Comparison of ENCODE assay signal across 20 mouse cellular contexts in the genomic region with DNA sequence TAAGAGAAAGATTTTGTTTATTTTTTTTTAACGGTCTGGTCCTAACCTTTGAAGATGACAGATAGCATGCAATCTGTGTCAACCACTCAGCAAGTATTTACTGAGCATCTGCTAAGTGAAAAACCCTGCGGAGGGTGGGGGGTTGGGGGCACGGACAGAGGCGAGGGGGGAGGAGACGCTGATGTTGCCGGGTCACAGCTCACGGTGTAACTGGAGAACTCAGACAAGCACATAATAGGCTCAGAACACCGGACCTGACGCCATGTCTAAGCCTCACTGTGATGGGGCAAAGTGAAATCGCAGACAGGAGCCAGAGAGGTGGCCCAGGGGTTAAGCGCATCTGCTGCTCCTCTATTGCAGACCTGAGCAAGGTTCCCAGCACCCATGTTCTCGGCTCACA. TPM values are rescaled to one million over a fixed set of nuclear protein-coding genes. Genes with fewer than 3 reads are reported as not detected.
DNase-seq lines count a peak whose midpoint lies in the region; ATAC-seq and TF ChIP-seq lines count a peak whose summit lies in the region.
"Had no signal": no experiment of that assay in that cellular context is flagged by ENCODE, and none has a peak within 500 bp of the region (broad histone marks: within the 10 kb centered on the region; RNA-seq: fewer than 3 reads in every experiment).

No protein-coding gene starts in this region.

- H3K9ac ChIP-seq in intestine, embryonic 14.5 days (ENCODE audit: low read length): no peak overlapping the region
- no peak overlapping the region for H3K9ac ChIP-seq in intestine, postnatal 0 days (ENCODE audit: low read depth, low read length)
- no peak overlapping the region for H3K9ac ChIP-seq in limb, embryonic 12.5 days (replicated peaks)
- no peak overlapping the region for H3K9ac ChIP-seq in liver, embryonic 12.5 days
- H3K9ac ChIP-seq: embryonic facial prominence, embryonic 12.5 days; forebrain, embryonic 13.5 days; liver, postnatal 0 days; midbrain, embryonic 12.5 days had no signal

- ATAC-seq in intestine, embryonic 14.5 days (replicated peaks; ENCODE audit: low FRiP score, low TSS enrichment, low read depth): no peak
- ATAC-seq in intestine, postnatal 0 days: no peak
- ATAC-seq in limb, embryonic 12.5 days (ENCODE audit: insufficient number of reproducible peaks, insufficient read depth, low FRiP score, low TSS enrichment, low read depth): no peak
- ATAC-seq in liver, embryonic 12.5 days: no peak
- ATAC-seq: forebrain, embryonic 13.5 days; hindbrain, postnatal 0 days; liver, postnatal 0 days had no signal

- no peaks in the 10 kb centered on the region for H3K27me3 ChIP-seq in intestine, embryonic 14.5 days (replicated peaks; ENCODE audit: control insufficient read depth, insufficient read depth, low read length)
- no peaks in the 10 kb centered on the region for H3K27me3 ChIP-seq in intestine, postnatal 0 days (replicated peaks; ENCODE audit: control insufficient read depth, insufficient read depth, low read length)
- 0 out of 2 replicates have a peak, but pooled peaks cover 3% of the 10 kb centered on the region for H3K27me3 ChIP-seq in E14TG2a.4 (ENCODE audit: insufficient read depth, low read length)
- no peaks in the 10 kb centered on the region; the same call in 1 of the 2 replicates for H3K27me3 ChIP-seq in limb, embryonic 12.5 days
- H3K27me3 ChIP-seq in liver, embryonic 12.5 days (replicated peaks): no peaks in the 10 kb centered on the region
- H3K27me3 ChIP-seq: CH12.LX; embryonic facial prominence, embryonic 12.5 days; forebrain, embryonic 13.5 days had no signal

- 0 out of 2 replicates have a peak overlapping the region, but pooled peaks have one; percentile 20 for H3K27ac ChIP-seq in intestine, embryonic 14.5 days (ENCODE audit: low read depth)
- H3K27ac ChIP-seq in intestine, postnatal 0 days (ENCODE audit: low read depth, low read length): no peak overlapping the region
- H3K27ac ChIP-seq in limb, embryonic 12.5 days: no peak overlapping the region
- H3K27ac ChIP-seq in liver, embryonic 12.5 days: no peak overlapping the region
- H3K27ac ChIP-seq: forebrain, embryonic 13.5 days; hindbrain, postnatal 0 days; midbrain, embryonic 12.5 days had no signal

- TF ChIP-seq CTCF in intestine, postnatal 0 days (IDR thresholded peaks at IDR 0.05; ENCODE audit: low read depth): no peak
- no peak for TF ChIP-seq CTCF in E14TG2a.4 (conservative IDR thresholded peaks at IDR 0.05; ENCODE audit: low read length)

- H3K9me3 ChIP-seq in intestine, embryonic 14.5 days (ENCODE audit: control insufficient read depth, low read length): no peaks in the 10 kb centered on the region
- H3K9me3 ChIP-seq in intestine, postnatal 0 days (ENCODE audit: control insufficient read depth): no peaks in the 10 kb centered on the region
- H3K9me3 ChIP-seq in E14TG2a.4 (ENCODE audit: low read length): no peaks in the 10 kb centered on the region
- no peaks in the 10 kb centered on the region for H3K9me3 ChIP-seq in limb, embryonic 12.5 days
- no peaks in the 10 kb centered on the region for H3K9me3 ChIP-seq in liver, embryonic 12.5 days (replicated peaks)
- H3K9me3 ChIP-seq: embryonic facial prominence, embryonic 12.5 days; forebrain, embryonic 13.5 days; midbrain, embryonic 12.5 days had no signal

- no peak for DNase-seq in intestine, embryonic 14.5 days (ENCODE audit: low spot score)
- peak; percentile 61 for DNase-seq in embryo, embryonic 10.5 days (ENCODE audit: low spot score)
- DNase-seq in layer of hippocampus, postnatal 14 days (ENCODE audit: low spot score in 2 of 2): no peak
- DNase-seq: adrenal gland, postnatal 10 days; B cell, adult 2 months; cerebellum, adult 2 months; cerebellum, postnatal 36 days; kidney, adult 18-20 months; kidney, postnatal 25 days; liver, postnatal 0 days; lung, postnatal 10 days had no signal

- H3K36me3 ChIP-seq in intestine, embryonic 14.5 days (ENCODE audit: control insufficient read depth, insufficient read depth, low read length): no peaks in the 10 kb centered on the region
- no peaks in the 10 kb centered on the region for H3K36me3 ChIP-seq in intestine, postnatal 0 days (ENCODE audit: control insufficient read depth, insufficient read depth)
- H3K36me3 ChIP-seq in E14TG2a.4 (ENCODE audit: insufficient read depth, low read length): no peaks in the 10 kb centered on the region
- no peaks in the 10 kb centered on the region for H3K36me3 ChIP-seq in limb, embryonic 12.5 days
- no peaks in the 10 kb centered on the region for H3K36me3 ChIP-seq in liver, embryonic 12.5 days
- H3K36me3 ChIP-seq: embryonic facial prominence, embryonic 12.5 days; midbrain, embryonic 12.5 days had no signal

- 18% methylated on average over 12 of the region's 12 CpGs for WGBS in intestine, embryonic 14.5 days
- 50% methylated on average over 12 of the region's 12 CpGs for WGBS in intestine, postnatal 0 days
- 7% methylated on average over 12 of the region's 12 CpGs for WGBS in limb, embryonic 12.5 days
- 63% methylated on average over 12 of the region's 12 CpGs for WGBS in liver, embryonic 12.5 days (ENCODE audit: insufficient replicate concordance)

- peaks cover 66% of the 10 kb centered on the region for H3K4me1 ChIP-seq in intestine, embryonic 14.5 days (replicated peaks; ENCODE audit: control insufficient read depth, insufficient read depth, low read length)
- H3K4me1 ChIP-seq in intestine, postnatal 0 days (replicated peaks; ENCODE audit: control insufficient read depth, insufficient read depth, low read length): peaks cover 20% of the 10 kb centered on the region; the same call in 1 of the 2 replicates
- H3K4me1 ChIP-seq in E14TG2a.4 (replicated peaks; ENCODE audit: low read depth, low read length): peaks cover 100% of the 10 kb centered on the region
- H3K4me1 ChIP-seq in limb, embryonic 12.5 days (replicated peaks): peaks cover 68% of the 10 kb centered on the region
- peaks cover 79% of the 10 kb centered on the region for H3K4me1 ChIP-seq in liver, embryonic 12.5 days

- H3K4me2 ChIP-seq in intestine, embryonic 14.5 days (ENCODE audit: low read length): peak overlapping the region; percentile 18; the same call in 1 of the 2 replicates
- H3K4me2 ChIP-seq in intestine, postnatal 0 days (replicated peaks; ENCODE audit: low read depth): no peak overlapping the region
- peak overlapping the region; percentile 18 for H3K4me2 ChIP-seq in limb, embryonic 12.5 days
- no peak overlapping the region for H3K4me2 ChIP-seq in liver, embryonic 12.5 days
- H3K4me2 ChIP-seq: embryonic facial prominence, embryonic 12.5 days; forebrain, embryonic 13.5 days; midbrain, embryonic 12.5 days had no signal

- H3K4me3 ChIP-seq in intestine, embryonic 14.5 days (ENCODE audit: low read depth, low read length): no peak overlapping the region
- H3K4me3 ChIP-seq in intestine, postnatal 0 days (ENCODE audit: low read depth, low read length): no peak overlapping the region
- 0 out of 2 replicates have a peak overlapping the region, but pooled peaks have one; percentile 7 for H3K4me3 ChIP-seq in E14TG2a.4 (replicated peaks; ENCODE audit: low read length)
- H3K4me3 ChIP-seq in limb, embryonic 12.5 days (replicated peaks): no peak overlapping the region
- H3K4me3 ChIP-seq in liver, embryonic 12.5 days: no peak overlapping the region
- H3K4me3 ChIP-seq: embryonic facial prominence, embryonic 12.5 days; forebrain, embryonic 13.5 days; midbrain, embryonic 12.5 days had no signal

RNA-seq across cellular contexts. Expression of a gene that starts 19.7 kb away (rescaled TPM):
- polyA plus RNA-seq in intestine, embryonic 14.5 days (2014; fragmentation: Nextera tagmentation; extraction: Ambion mirVana): 8.8 and 8.9 TPM in 2 replicates
- polyA plus RNA-seq in intestine, postnatal 0 days (2015; fragmentation: Nextera tagmentation; extraction: Ambion mirVana): 2.2 and 2.4 TPM in 2 replicates
- 6.8 and 7.7 TPM in 2 replicates for polyA plus RNA-seq in limb, embryonic 12.5 days (2016; fragmentation: Nextera tagmentation; extraction: Ambion mirVana)
- total RNA-seq in layer of hippocampus, postnatal 14 days (2021): 10 to 100 TPM; 36.0 to 38.7 TPM
- polyA plus RNA-seq in liver, embryonic 12.5 days (2016; fragmentation: Nextera tagmentation; extraction: Ambion mirVana): 1.1 and 1.6 TPM in 2 replicates

Comparison
In these comparisons a context has a peak if more than half of its experiments do, and no peak if none do; other contexts are left out.
1. H3K4me2 ChIP-seq: peak in intestine, embryonic 14.5 days (single experiment) and limb, embryonic 12.5 days (single experiment); none in intestine, postnatal 0 days (single experiment) and liver, embryonic 12.5 days (single experiment).